Mouse (Mus musculus): ENCODE measurements around the gene Tex14. TPM values are rescaled to one million over a fixed set of nuclear protein-coding genes. Genes with fewer than 3 reads are reported as not detected.
A peak's percentile ranks its signal among the peaks of the same experiment; 100 is the strongest.
"Not testable (repeated sequence)": the region's sequence is repeated elsewhere in the genome, so short reads cannot be mapped to it uniquely, and the experiment has no call there.

Tex14 gene
- total RNA-seq (2021) = under 1 TPM; 0.37 to 0.82 TPM

DNA sequence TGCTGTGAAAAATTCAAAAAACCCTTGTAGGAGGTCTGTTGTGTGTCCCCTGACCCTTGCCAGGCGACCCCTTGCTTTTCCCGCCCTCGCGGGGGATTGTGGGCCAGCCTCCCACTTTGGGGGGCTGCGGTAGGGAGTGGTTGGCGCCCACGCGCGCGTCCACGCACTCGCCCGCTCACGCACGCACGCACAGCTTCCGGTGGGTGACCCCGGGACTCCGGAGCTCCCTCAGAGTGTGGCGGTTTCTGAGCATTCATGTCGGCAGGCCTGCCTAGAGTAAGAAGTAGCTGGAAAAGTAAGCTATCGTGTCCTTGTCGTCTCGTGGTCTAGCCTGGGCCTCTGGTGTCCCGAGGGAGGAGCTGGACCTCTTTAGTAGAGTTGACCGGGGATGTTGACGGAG is at the start of gene Tex14, which contains the start of gene Rad51c:
Gene Tex14, plus strand, starts transcription at position 190 of the 400 bp plus-strand sequence.
Gene Rad51c, minus strand, starts transcription at position 79 of the 400 bp plus-strand sequence.
- peak in 1 of 2 experiments; percentile 7 for DNase-seq (ENCODE audit: extremely low spot score in 1 of 2, low spot score in 1 of 2)

DNA sequence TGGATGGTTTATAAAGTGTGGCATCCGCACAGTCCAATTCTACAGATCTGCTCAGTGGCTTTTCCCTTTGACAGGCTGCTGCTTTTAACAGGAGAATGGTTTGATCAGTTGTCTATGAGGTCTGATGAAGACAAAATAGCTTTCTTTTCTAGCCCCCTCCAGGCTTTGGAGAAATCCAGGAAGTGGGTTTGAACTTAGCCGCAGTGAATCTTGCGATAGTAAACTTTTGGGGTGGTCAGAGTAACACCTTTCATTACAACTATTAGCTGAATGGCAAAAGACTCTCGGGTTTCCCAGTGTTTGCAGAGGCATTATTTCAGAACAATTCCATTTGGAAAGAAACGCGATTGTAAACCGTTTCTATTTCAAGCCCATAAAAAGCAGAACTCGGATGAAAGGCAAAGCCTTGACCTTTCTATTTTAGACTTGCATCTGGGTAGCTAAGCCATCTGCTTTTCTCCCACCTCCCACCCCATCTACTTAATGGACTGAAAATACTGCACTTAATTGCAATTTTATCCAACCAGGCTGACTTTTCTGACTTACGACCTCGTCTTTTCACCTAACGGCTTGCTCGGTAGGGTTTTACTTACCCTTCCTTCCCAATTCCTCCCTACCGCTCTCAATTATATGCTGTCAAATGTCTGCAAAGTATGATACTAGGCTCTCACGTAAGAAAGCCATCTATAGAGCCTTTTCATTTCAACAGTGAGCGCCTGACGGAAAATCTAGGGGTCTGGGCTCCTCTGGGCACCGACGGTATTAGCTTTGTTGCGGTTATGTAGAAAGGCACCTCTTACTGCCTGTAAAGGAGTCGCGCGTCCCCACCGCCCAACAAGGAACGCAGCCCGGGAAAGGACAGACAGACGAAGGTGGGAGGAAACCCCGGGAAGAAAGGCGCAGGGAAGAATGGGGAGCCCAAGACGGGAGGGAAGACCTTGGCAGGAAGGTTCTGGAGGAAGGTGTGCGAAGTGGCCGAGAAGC is 47.3 kb upstream of the Tex14 start:
- peak; percentile 13 to 25 for DNase-seq (ENCODE audit: extremely low spot score in 1 of 2, low spot score in 1 of 2)

- peak; percentile 75 to 80 for DNase-seq (ENCODE audit: extremely low spot score in 1 of 2, low spot score in 1 of 2)
These were observed 46.3 kb upstream of the Tex14 start, which contains the start of gene Ppm1e for GRCm38 (mm10) chr11:87358331-87359261. TSS of gene Ppm1e (minus strand) at chr11:87359023.

DNA sequence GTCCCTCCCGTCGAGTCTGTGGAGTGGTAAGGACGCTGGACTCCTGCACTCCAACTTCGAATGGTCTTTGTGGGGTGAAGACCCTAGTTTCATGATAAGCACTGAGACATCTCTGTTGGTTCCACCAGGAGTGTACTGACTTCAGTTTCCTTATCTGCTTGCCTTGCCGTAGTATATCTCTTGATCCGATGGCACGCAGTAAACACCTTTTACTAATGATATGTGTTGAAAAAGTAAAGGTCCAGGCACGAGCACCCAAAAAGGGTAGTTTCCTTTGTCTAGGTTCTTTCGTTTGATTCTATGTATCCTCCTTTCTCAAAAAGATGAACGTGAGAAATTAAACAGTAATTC is 45.6 kb upstream of the Tex14 start:
- no peak for DNase-seq (ENCODE audit: extremely low spot score in 1 of 2, low spot score in 1 of 2)

DNA sequence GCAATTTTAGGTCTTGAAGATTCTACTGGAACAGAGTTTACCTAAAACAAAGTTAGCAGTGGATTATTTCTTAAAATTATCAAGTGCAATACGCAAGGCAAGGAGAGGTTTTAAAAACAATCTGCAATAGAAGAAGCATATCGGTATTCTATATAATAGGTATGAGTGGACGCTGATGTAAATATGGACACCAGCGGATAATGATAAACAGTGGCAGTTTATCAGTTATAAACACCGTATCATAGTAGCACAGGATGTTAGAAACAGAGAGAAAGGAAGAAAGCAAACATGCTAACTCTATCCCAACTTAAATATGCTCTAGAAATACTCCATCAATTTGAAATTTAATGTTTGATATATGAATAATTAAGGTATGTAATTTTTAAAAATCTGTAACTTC is 39.7 kb upstream of the Tex14 start:
- no peak for DNase-seq (ENCODE audit: extremely low spot score in 1 of 2, low spot score in 1 of 2)

GRCm38 (mm10) chr11:87367061-87367460 is 37.8 kb upstream of the Tex14 start:
- DNase-seq (ENCODE audit: extremely low spot score in 1 of 2, low spot score in 1 of 2) = no peak

GRCm38 (mm10) chr11:87367865-87368580 is 36.8 kb upstream of the Tex14 start:
- no peak for DNase-seq (ENCODE audit: extremely low spot score in 1 of 2, low spot score in 1 of 2)

DNA sequence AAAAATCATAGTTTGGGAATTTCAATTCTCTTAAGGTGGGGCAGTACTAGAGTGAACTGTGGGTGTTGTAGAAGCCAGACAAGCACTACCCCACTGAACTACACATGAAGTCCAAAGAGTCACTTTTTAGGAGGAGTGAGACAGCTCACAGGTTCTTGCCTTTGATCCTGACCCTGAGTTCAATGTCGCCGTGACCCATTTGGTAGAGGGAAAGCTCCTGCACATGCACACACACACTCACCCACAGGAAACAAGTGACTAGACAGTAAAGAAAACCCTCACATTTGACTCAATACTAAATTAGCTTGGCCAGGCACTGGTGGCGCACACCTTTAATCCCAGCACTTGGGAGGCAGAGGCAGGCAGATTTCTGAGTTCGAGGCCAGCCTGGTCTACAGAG is 20.3 kb upstream of the Tex14 start:
- no peak for DNase-seq (ENCODE audit: extremely low spot score in 1 of 2, low spot score in 1 of 2)

GRCm38 (mm10) chr11:87385676-87386075 is 19.2 kb upstream of the Tex14 start:
- no peak for DNase-seq (ENCODE audit: extremely low spot score in 1 of 2, low spot score in 1 of 2)

DNA sequence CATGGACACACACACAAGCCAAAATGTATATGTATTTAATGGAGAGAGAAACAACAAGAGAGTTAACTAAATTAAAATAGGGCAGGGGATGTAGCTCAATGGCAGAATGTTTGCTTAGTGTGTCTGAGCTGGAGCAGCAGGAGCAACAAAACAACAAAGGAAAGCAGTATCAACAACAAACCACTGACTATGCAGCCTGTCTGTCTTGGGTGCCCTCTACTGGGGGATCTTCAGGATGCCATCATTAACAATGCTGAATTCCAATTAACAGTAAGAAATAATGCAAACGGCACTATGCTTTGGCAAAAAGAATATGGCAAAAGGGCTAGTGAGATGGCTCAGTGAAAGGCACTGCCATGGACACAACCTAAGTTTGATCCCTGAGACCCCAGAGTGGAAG is 11.0 kb upstream of the Tex14 start:
- peak; percentile 17 to 56 for DNase-seq (ENCODE audit: extremely low spot score in 1 of 2, low spot score in 1 of 2)

DNA sequence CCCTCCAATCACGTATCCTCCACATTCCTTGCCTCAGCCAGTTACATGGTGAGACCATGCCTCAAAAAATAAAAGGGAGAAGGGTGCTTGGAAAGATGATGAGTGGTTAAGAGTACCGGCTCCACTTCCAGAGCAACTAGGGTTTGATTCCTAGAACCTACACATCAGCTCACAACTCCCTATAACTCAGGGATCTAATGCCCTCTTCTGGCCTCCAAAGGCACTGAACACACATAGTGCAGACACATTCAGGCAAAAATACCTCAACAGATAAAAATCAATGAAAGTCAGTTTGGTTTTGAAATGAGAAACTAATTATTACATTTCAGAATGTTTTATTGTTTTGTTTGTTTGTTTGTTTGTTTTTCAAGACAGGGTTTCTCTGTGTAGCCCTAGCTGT is 6.5 kb upstream of the Tex14 start:
- DNase-seq (ENCODE audit: extremely low spot score in 1 of 2, low spot score in 1 of 2) = no peak

DNA sequence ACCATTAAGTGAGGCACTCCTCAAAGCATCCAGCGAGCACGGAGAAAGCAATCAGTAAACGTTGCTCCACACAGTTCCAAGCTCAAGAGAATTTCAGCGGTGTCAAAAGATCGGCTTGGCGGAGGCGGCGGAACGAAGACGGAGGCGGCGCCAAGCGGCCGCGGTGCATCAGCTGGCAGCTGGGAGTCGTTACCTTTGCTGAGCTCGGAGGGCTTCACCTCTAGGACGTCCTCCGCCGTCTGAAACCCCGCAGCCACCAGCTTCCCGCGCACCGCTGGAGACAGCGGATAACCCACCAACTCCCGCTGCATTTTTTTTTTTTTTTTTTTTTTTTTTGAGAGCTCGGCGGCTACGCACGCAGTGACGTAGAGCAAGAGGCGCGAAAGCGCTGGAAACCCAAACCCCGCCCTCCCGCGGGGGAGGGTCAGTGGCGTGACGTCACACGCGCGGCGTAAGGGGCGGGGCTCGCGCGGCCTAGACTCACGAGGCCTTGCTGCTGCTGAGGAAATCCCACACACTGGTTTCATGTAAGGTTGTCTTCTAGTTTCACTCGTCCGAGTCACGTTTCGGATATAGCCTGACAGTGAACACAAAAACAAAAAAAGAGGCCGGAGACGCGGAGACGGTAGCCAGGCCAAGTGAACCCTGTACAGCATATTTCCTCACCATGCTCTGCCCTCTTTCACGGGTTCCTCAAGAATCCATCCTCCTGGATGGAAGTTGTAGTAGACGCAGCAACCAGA is 583 bp upstream of the Tex14 start:
- peak; percentile 93 to 94 for DNase-seq (ENCODE audit: extremely low spot score in 1 of 2, low spot score in 1 of 2)

GRCm38 (mm10) chr11:87413412-87413811 is 8.5 kb downstream of the Tex14 start:
- DNase-seq (ENCODE audit: extremely low spot score in 1 of 2, low spot score in 1 of 2) = not testable (repeated sequence)

DNA sequence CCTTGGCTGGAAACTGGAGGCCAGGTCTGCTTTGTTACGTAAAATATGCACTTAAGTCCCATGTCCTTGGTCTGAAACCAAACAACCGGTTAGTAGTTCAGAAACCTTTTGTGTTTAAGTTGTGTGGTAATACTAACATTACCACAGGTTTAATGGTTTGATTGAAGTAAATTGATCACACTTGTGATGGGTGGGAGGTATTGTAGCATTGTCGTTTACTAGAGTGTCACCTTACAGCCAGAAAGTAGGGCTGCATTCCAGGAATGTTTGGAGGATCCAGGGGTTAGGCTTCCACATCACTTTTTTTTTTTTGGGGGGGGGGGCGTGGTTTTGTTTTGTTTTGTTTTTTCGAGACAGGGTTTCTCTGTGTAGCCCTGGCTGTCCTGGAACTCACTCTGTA is 11.3 kb downstream of the Tex14 start:
- DNase-seq (ENCODE audit: extremely low spot score in 1 of 2, low spot score in 1 of 2) = no peak

- no peak for DNase-seq (ENCODE audit: extremely low spot score in 1 of 2, low spot score in 1 of 2)
These were observed 16.0 kb downstream of the Tex14 start for GRCm38 (mm10) chr11:87420861-87421260.

GRCm38 (mm10) chr11:87421760-87422201 is 16.9 kb downstream of the Tex14 start:
- no peak for DNase-seq (ENCODE audit: extremely low spot score in 1 of 2, low spot score in 1 of 2)

DNA sequence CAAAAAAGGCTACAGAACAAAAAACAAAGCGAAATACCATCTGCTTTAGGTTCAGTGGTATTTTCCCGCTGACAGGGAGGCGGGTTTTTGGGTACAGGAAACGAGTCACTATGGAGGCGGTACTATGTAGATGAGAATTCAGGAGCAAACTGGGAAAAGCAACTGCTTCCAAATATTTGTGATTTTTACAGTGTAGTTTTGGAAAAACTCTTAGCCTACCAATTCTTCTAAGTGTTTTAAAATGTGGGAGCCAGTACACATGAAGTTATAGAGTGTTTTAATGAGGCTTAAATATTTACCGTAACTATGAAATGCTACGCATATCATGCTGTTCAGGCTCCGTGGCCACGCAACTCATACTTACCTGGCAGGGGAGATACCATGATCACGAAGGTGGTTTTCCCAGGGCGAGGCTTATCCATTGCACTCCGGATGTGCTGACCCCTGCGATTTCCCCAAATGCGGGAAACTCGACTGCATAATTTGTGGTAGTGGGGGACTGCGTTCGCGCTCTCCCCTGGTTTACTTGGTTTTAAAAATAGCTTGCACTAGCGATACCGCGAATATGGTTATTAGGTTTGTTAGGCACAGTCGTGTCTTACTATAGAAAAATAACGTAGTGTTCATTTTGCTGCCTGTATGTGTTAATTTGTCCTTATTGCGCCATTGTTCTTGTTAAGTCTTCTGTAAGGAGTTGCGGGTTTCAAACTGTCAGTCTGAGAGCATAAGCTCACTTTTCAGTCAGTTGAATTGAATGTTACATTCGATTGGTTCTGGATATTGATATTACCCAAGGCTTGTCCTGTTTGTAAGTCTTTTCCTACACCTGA is 17.9 kb downstream of the Tex14 start:
- peak; percentile 72 to 77 for DNase-seq (ENCODE audit: extremely low spot score in 1 of 2, low spot score in 1 of 2)

- no peak for DNase-seq (ENCODE audit: extremely low spot score in 1 of 2, low spot score in 1 of 2)
These were observed 18.9 kb downstream of the Tex14 start for GRCm38 (mm10) chr11:87423551-87424325.
